Mouse (Mus musculus): ENCODE results near the gene Zgpat. TPM values are rescaled to one million over a fixed set of nuclear protein-coding genes. Genes with fewer than 3 reads are reported as not detected.

Gene Zgpat
- 36.2 and 38.5 TPM in 2 replicates for polyA plus RNA-seq (2015; fragmentation: Nextera tagmentation; extraction: Ambion mirVana)

GRCm38 (mm10) chr2:181364860-181365596 is at the start of gene Zgpat, which contains the start of gene Arfrp1:
Gene Zgpat (plus strand): TSS chr2:181364928.
Gene Arfrp1 (minus strand): TSS chr2:181365404.
- Histone ChIP-seq H3K4me2 (peak within 1 kb of the TSS; percentile 91), H3K27ac (peak within 1 kb of the TSS; percentile 94), H3K27me3 (replicated peaks) (no peaks in the 10 kb centered on the region), H3K4me3 (replicated peaks) (peak within 1 kb of the TSS; percentile 77), H3K4me1 (peaks cover 20% of the 10 kb centered on the region), H3K9me3 (no peaks in the 10 kb centered on the region), H3K36me3 (peaks cover 21% of the 10 kb centered on the region), H3K9ac (peak within 1 kb of the TSS; percentile 78)
- peak; percentile 91 for ATAC-seq (ENCODE audit: insufficient read depth, low FRiP score, low read depth)
- WGBS, result under 1% methylated on average over 70 of the region's 71 CpGs

DNA sequence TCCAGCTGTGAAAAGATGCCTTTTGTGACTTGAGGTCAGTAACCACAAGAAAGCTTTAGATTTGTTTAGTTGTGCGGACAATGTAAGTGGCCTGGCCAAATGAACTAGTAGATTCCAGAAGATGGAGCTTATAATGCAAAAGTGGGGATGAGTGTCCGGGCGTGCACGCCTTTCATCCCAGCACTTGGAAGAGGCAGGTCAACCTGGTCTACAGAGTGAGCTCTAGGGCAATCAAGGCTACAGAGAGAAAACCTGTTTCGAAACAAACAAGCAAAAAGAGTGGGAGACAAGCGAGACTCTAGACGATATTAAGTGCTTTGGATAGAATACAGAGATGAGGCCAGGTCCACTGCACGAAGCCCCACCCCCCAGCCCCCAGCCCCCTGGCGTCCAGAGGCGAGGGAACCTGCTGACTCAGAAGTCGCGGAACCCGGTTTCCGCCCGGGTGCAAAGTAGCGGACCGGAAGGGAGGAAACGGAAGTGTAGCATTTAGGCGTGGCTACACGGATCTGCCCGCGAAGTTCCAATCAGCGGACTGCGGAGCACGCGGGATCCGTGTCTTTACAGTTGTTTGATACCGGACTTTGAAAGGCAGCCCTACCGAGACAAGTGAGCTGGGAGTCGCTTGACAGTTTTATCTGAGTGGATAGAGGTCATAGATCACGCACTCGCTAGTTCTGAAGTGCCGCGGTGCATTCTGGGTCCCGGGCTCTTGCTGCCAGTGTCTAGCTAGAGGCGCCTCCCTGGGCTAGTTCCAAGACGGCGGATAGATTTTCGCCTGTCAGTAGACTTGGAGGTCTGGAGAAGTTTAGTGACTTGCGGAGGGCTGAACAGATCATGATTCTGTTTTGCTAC is 45.3 kb upstream of the Zgpat start, which contains the start of gene Rtel1:
Rtel1 (plus strand) TSS at position 492 of the 855 bp plus-strand sequence.
- H3K4me1 ChIP-seq, result peaks cover 12% of the 10 kb centered on the region
- peak within 1 kb of the TSS; percentile 78 for H3K4me3 ChIP-seq (replicated peaks)
- H3K9ac ChIP-seq, result peak within 1 kb of the TSS; percentile 30
- H3K36me3 ChIP-seq, result peaks cover 20% of the 10 kb centered on the region; the same call in 1 of the 2 replicates
- H3K27ac ChIP-seq, result peak within 1 kb of the TSS; percentile 80
- no peaks in the 10 kb centered on the region for H3K9me3 ChIP-seq
- WGBS, result 5% methylated on average over 40 of the region's 40 CpGs
- H3K4me2 ChIP-seq, result peak within 1 kb of the TSS; percentile 69
- H3K27me3 ChIP-seq (replicated peaks), result peaks cover 7% of the 10 kb centered on the region; the same call in 1 of the 2 replicates
- ATAC-seq (ENCODE audit: insufficient read depth, low FRiP score, low read depth), result peak; percentile 91

- Histone ChIP-seq H3K9me3 (no peaks in the 10 kb centered on the region), H3K9ac (peak overlapping the region; percentile 30), H3K4me1 (peaks cover 12% of the 10 kb centered on the region), H3K4me2 (peak overlapping the region; percentile 69), H3K27me3 (replicated peaks) (peaks cover 1% of the 10 kb centered on the region; the same call in 1 of the 2 replicates), H3K4me3 (replicated peaks) (peak overlapping the region; percentile 78), H3K27ac (peak overlapping the region; percentile 80), H3K36me3 (peaks cover 23% of the 10 kb centered on the region; the same call in 1 of the 2 replicates)
- WGBS, result 9% methylated on average over 7 of the region's 7 CpGs
- no peak for ATAC-seq (ENCODE audit: insufficient read depth, low FRiP score, low read depth)
Observed at GRCm38 (mm10) chr2:181320103-181320499, 44.6 kb upstream of the Zgpat start.

DNA sequence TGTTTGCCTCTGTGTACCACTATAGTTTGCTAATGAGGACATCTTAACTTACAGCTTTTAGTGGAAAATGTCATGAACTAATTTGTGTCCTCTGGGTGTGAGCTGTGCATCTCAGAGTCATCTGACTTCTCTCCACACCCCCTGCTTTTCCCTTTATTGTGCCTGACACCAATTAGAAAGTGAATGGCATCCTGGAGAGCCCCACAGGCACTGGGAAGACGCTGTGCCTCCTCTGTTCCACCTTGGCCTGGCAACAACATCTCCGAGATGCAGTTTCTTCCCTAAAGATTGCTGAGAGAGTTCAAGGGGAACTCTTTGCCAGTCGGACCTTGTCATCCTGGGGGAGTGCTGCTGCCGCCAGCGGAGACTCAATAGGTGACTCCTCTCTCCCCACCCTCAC is 42.6 kb upstream of the Zgpat start:
- peaks cover 23% of the 10 kb centered on the region for H3K36me3 ChIP-seq
- ATAC-seq (ENCODE audit: insufficient read depth, low FRiP score, low read depth), result no peak
- H3K4me1 ChIP-seq, result peaks cover 12% of the 10 kb centered on the region
- H3K27ac ChIP-seq, result no peak overlapping the region
- H3K4me2 ChIP-seq, result no peak overlapping the region
- H3K4me3 ChIP-seq (replicated peaks), result no peak overlapping the region
- no peaks in the 10 kb centered on the region for H3K9me3 ChIP-seq
- no peaks in the 10 kb centered on the region for H3K27me3 ChIP-seq (replicated peaks)
- no peak overlapping the region for H3K9ac ChIP-seq
- WGBS, result 79% methylated on average over 5 of the region's 5 CpGs

GRCm38 (mm10) chr2:181326098-181326497 is 38.6 kb upstream of the Zgpat start:
- Histone ChIP-seq H3K4me1 (no peaks in the 10 kb centered on the region), H3K36me3 (peaks cover 40% of the 10 kb centered on the region), H3K27ac (no peak overlapping the region), H3K9ac (no peak overlapping the region), H3K9me3 (no peaks in the 10 kb centered on the region), H3K27me3 (replicated peaks) (no peaks in the 10 kb centered on the region), H3K4me3 (replicated peaks) (no peak overlapping the region), H3K4me2 (no peak overlapping the region)
- no peak for ATAC-seq (ENCODE audit: insufficient read depth, low FRiP score, low read depth)
- WGBS, result 90% methylated on average over 2 of the region's 2 CpGs

DNA sequence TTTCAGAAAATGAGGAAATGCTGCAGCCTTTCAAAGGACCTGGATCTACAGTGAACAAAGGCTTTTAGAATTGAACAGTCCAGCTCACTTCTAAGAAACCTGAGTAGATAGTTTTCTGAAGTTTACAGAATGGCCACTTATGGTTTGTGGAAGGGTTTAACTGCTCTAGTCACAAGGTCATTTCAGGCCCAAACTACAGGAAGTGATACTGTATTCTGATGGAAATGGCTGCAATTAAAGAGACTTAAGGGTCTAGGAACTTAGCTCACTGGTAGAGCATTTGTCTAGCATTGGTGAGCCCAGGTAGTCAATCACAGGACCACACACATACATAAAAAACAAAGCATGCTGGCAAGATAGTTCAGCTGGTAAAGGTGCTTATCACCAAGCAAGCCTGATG is 32.2 kb upstream of the Zgpat start:
- Histone ChIP-seq H3K27ac (no peak overlapping the region), H3K27me3 (replicated peaks) (no peaks in the 10 kb centered on the region), H3K4me3 (replicated peaks) (no peak overlapping the region), H3K4me1 (no peaks in the 10 kb centered on the region), H3K9me3 (no peaks in the 10 kb centered on the region), H3K36me3 (peaks cover 41% of the 10 kb centered on the region), H3K9ac (no peak overlapping the region), H3K4me2 (no peak overlapping the region)
- no peak for ATAC-seq (ENCODE audit: insufficient read depth, low FRiP score, low read depth)

DNA sequence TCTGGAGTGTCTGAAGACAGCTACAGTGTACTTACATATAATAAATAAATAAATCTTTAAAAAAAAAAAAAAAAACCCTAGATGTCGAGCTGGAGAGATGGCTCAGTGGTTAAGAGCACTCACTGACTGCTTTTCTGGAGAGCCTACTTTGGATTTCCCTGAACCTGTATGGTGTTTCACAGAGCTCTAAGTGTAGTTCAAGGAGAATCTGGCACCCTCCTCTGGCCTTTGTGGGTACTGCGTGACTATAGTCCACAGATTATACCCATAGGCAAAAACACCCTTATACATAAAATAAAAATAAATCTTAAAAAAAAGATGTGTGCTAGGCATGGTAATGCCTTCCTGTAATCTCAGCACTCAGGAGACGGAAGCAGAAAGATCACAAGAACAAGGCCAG is 30.7 kb upstream of the Zgpat start:
- no peak overlapping the region for H3K27ac ChIP-seq
- peaks cover 36% of the 10 kb centered on the region for H3K36me3 ChIP-seq
- 0 out of 2 replicates have a peak, but pooled peaks have one; percentile 53 for ATAC-seq (ENCODE audit: insufficient read depth, low FRiP score, low read depth)
- H3K4me3 ChIP-seq (replicated peaks), result no peak overlapping the region
- no peak overlapping the region for H3K4me2 ChIP-seq
- 63% methylated on average over 3 of the region's 3 CpGs for WGBS
- no peaks in the 10 kb centered on the region for H3K4me1 ChIP-seq
- no peaks in the 10 kb centered on the region for H3K27me3 ChIP-seq (replicated peaks)
- no peak overlapping the region for H3K9ac ChIP-seq
- H3K9me3 ChIP-seq, result no peaks in the 10 kb centered on the region

DNA sequence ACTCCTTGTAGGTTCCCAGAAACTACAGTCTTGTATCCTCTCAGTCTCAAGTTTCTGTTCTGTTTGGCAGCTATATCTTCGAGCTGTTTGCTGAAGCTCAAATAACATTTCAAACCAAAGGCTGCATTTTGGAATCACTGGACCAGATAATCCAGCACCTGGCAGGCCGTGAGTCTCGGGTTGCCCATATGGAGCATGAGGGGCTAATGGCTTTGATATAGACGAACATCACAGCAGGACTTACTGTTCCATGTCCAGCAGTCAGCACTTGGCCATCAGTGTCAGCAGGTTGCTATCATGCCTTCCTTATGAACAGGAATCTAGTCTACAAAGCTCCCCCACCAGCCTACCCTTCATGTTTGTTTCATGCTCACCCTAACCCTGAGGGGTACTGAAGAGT is 24.3 kb upstream of the Zgpat start:
- ATAC-seq (ENCODE audit: insufficient read depth, low FRiP score, low read depth), result no peak
- H3K4me2 ChIP-seq, result no peak overlapping the region
- H3K9ac ChIP-seq, result no peak overlapping the region
- no peak overlapping the region for H3K27ac ChIP-seq
- WGBS, result 92% methylated on average over 4 of the region's 4 CpGs
- H3K27me3 ChIP-seq (replicated peaks), result no peaks in the 10 kb centered on the region
- H3K4me1 ChIP-seq, result no peaks in the 10 kb centered on the region
- no peaks in the 10 kb centered on the region for H3K9me3 ChIP-seq
- H3K36me3 ChIP-seq, result peaks cover 20% of the 10 kb centered on the region
- H3K4me3 ChIP-seq (replicated peaks), result no peak overlapping the region

GRCm38 (mm10) chr2:181342766-181343165 is 22.0 kb upstream of the Zgpat start:
- Histone ChIP-seq H3K4me2 (no peak overlapping the region), H3K4me1 (no peaks in the 10 kb centered on the region), H3K4me3 (replicated peaks) (no peak overlapping the region), H3K9ac (no peak overlapping the region), H3K36me3 (peaks cover 20% of the 10 kb centered on the region), H3K9me3 (no peaks in the 10 kb centered on the region), H3K27me3 (replicated peaks) (no peaks in the 10 kb centered on the region), H3K27ac (no peak overlapping the region)
- 92% methylated on average over 6 of the region's 6 CpGs for WGBS
- ATAC-seq (ENCODE audit: insufficient read depth, low FRiP score, low read depth), result no peak

GRCm38 (mm10) chr2:181356780-181357179 is 7.9 kb upstream of the Zgpat start:
- H3K9me3 ChIP-seq, result no peaks in the 10 kb centered on the region
- H3K4me1 ChIP-seq, result no peaks in the 10 kb centered on the region
- no peak for ATAC-seq (ENCODE audit: insufficient read depth, low FRiP score, low read depth)
- peaks cover 51% of the 10 kb centered on the region for H3K36me3 ChIP-seq
- no peaks in the 10 kb centered on the region for H3K27me3 ChIP-seq (replicated peaks)
- H3K4me2 ChIP-seq, result no peak overlapping the region
- H3K4me3 ChIP-seq (replicated peaks), result no peak overlapping the region
- no peak overlapping the region for H3K9ac ChIP-seq
- WGBS, result 78% methylated on average over 3 of the region's 3 CpGs
- H3K27ac ChIP-seq, result no peak overlapping the region

DNA sequence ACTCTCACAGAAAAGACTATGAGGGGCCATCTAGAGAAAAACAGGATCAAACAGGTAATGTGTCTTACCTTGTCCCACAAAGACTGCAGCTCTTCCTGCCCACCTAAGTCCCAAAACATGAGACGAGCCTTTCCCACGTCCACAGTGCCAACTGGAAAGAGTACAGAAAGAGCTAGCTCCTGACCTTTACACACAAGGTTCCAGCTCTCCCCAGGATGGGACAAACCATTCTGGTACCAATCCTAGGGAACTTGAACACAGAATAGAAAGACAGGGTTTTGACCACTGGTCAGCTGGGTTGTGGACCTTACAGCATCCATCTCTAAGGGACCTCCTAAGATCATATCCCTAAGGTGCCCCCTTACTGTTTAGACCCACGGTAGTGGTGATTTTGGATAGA is 782 bp upstream of the Zgpat start:
- H3K27ac ChIP-seq, result no peak overlapping the region
- ATAC-seq (ENCODE audit: insufficient read depth, low FRiP score, low read depth), result no peak
- H3K9me3 ChIP-seq, result no peaks in the 10 kb centered on the region
- peak overlapping the region; percentile 78; the same call in 1 of the 2 replicates for H3K9ac ChIP-seq
- H3K4me1 ChIP-seq, result peaks cover 20% of the 10 kb centered on the region
- H3K4me3 ChIP-seq (replicated peaks), result peak overlapping the region; percentile 77
- peaks cover 24% of the 10 kb centered on the region for H3K36me3 ChIP-seq
- H3K27me3 ChIP-seq (replicated peaks), result no peaks in the 10 kb centered on the region
- peak overlapping the region; percentile 91 for H3K4me2 ChIP-seq
- WGBS, result 83% methylated on average over 3 of the region's 3 CpGs

- Histone ChIP-seq H3K27ac (peak overlapping the region; percentile 94), H3K4me3 (replicated peaks) (peak overlapping the region; percentile 77), H3K9me3 (no peaks in the 10 kb centered on the region), H3K9ac (peak overlapping the region; percentile 78), H3K27me3 (replicated peaks) (no peaks in the 10 kb centered on the region), H3K36me3 (peaks cover 21% of the 10 kb centered on the region), H3K4me1 (peaks cover 20% of the 10 kb centered on the region), H3K4me2 (peak overlapping the region; percentile 91)
- 8% methylated on average over 14 of the region's 14 CpGs for WGBS
- ATAC-seq (ENCODE audit: insufficient read depth, low FRiP score, low read depth), result no peak
Observed at GRCm38 (mm10) chr2:181364487-181364859, 255 bp upstream of the Zgpat start.
